In genomic region chr4:148867721-148868397, GRCm38 (mm10) we compare ENCODE assay signal across 8 mouse cellular contexts.
DNase-seq lines count a peak whose midpoint lies in the region; ATAC-seq lines count a peak whose summit lies in the region.

No protein-coding gene starts in this region.

- peaks cover 20% of the 10 kb centered on the region for H3K27me3 ChIP-seq in midbrain, embryonic 16.5 days (ENCODE audit: control insufficient read depth, insufficient read depth, low read depth, low read length)

- H3K27ac ChIP-seq in midbrain, embryonic 16.5 days (ENCODE audit: low read length): no peak overlapping the region

- no peaks in the 10 kb centered on the region for H3K9me3 ChIP-seq in midbrain, embryonic 16.5 days (replicated peaks; ENCODE audit: control insufficient read depth, low read length, poor library complexity, severe bottlenecking)

- H3K4me3 ChIP-seq in midbrain, embryonic 16.5 days (ENCODE audit: low read depth, low read length): no peak overlapping the region

- ATAC-seq in midbrain, embryonic 16.5 days: peak; percentile 77

- peak; percentile 31 for DNase-seq in cerebellum, adult 11 months
- DNase-seq in cerebellum, adult 9-10 months: no peak
- DNase-seq in testis, postnatal 10 days (ENCODE audit: low spot score): peak; percentile 71
- no peak for DNase-seq in testis, postnatal 14 days (ENCODE audit: low spot score)
- peak; percentile 92 for DNase-seq in kidney, adult 8-10 months
- DNase-seq in layer of hippocampus, postnatal 36 days: no peak
- DNase-seq in frontal cortex, postnatal 36 days (ENCODE audit: low spot score in 2 of 2): no peak

- peaks cover 15% of the 10 kb centered on the region for H3K4me1 ChIP-seq in midbrain, embryonic 16.5 days (ENCODE audit: control insufficient read depth, insufficient read depth, low read length)

- no peaks in the 10 kb centered on the region for H3K36me3 ChIP-seq in midbrain, embryonic 16.5 days (ENCODE audit: control insufficient read depth, insufficient read depth, low read length)

- WGBS in midbrain, embryonic 16.5 days: 55% methylated on average over 11 of the region's 11 CpGs

- H3K4me2 ChIP-seq in midbrain, embryonic 16.5 days (ENCODE audit: low read length): no peak overlapping the region

- H3K9ac ChIP-seq in midbrain, embryonic 16.5 days (ENCODE audit: low read depth, low read length): no peak overlapping the region

Comparison
In these comparisons a context has a peak if more than half of its experiments do, and no peak if none do; other contexts are left out.
1. DNase-seq: peak in cerebellum, adult 11 months (single experiment), testis, postnatal 10 days (single experiment) and kidney, adult 8-10 months (2 of 2); none in cerebellum, adult 9-10 months (single experiment), testis, postnatal 14 days (single experiment), layer of hippocampus, postnatal 36 days (0 of 2) and frontal cortex, postnatal 36 days (0 of 2).